Mouse (Mus musculus): ENCODE measurements at regions not wholly inside any gene's neighbourhood (a gene's known extent, or its start where the extent isn't known, plus 50 kb on each side); places are given as distances from the start of the nearest gene placed in this dataset.
A peak's percentile ranks its signal among the peaks of the same experiment; 100 is the strongest.
"Not testable (repeated sequence)": the region's sequence is repeated elsewhere in the genome, so short reads cannot be mapped to it uniquely, and the experiment has no call there.

DNA sequence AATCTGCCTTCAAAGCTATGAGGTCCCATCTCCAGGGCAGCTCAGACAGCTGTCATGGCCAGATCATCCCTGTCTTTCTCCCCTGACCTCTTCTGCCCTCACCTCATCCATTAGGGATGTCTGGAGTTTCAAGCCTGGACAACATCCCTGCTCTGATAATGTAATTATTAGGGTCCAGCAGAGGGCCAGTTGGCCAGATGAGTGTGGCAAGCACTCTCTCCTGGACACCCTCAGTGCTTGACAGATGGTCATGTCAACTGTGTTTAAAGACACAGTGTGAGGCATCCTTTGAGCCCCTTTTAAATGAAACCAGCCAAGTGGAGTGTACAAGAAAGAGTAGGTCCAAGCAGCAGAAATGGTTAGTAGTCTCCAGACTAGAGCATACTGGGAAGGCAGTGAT, 95.9 kb upstream of the Ttc29 start:
- no peak overlapping the region for H3K27ac ChIP-seq
- H3K4me3 ChIP-seq, result no peak overlapping the region
- H3K9ac ChIP-seq, result no peak overlapping the region
- H3K4me1 ChIP-seq, result peaks cover 13% of the 10 kb centered on the region
- H3K9me3 ChIP-seq, result no peaks in the 10 kb centered on the region
- ATAC-seq (ENCODE audit: insufficient number of reproducible peaks, insufficient read depth, low FRiP score, low TSS enrichment, low read depth), result no peak
- no peaks in the 10 kb centered on the region for H3K27me3 ChIP-seq
- no peaks in the 10 kb centered on the region for H3K36me3 ChIP-seq
- no peak overlapping the region for H3K4me2 ChIP-seq

DNA sequence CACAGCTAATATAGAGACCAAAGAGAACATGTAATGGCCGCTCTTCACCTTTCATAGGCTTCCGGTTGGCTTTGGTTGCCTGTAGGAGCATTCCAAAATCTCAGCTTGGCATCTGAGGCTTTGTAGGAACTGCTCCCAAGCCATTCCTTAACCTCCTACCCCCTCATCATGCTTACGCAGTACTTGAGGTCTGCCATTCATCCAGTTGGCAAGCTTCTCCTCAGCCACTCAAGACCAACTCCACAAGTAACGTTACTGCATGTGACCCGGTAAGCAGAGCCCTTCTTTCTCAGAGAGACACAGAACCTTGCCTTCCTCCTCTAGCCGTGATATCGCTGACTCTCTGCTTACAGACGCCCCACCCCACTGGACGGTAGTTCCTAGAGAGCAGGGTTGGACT, 94.6 kb upstream of the Ttc29 start:
- Histone ChIP-seq H3K9ac (no peak overlapping the region), H3K36me3 (no peaks in the 10 kb centered on the region), H3K27ac (no peak overlapping the region), H3K4me3 (no peak overlapping the region), H3K4me2 (no peak overlapping the region), H3K9me3 (no peaks in the 10 kb centered on the region), H3K4me1 (peaks cover 6% of the 10 kb centered on the region), H3K27me3 (no peaks in the 10 kb centered on the region)
- ATAC-seq (ENCODE audit: insufficient number of reproducible peaks, insufficient read depth, low FRiP score, low TSS enrichment, low read depth), result no peak
- WGBS, result 92% methylated on average over 9 of the region's 9 CpGs

DNA sequence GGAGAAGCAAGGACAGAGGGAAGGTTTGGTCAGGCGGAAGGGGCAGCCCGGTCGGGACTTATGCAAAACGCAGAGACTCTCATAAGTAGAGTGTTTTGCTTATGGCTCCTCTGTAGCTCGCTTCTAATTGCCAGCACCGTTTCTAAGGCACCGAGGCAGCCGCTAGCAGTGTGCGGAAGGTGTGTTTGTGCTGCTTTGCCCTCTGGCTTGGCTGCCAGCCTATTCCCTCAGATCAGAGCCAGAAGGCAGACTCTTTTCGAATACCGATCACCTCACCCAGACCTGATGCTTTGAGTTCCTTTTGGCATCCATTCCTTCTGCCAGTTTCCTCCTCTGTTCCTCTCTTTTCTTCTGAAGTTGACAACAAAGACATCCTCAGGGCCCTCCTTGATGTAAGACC, 93.4 kb upstream of the Ttc29 start:
- peaks cover 6% of the 10 kb centered on the region for H3K4me1 ChIP-seq
- H3K9ac ChIP-seq, result no peak overlapping the region
- H3K4me2 ChIP-seq, result no peak overlapping the region
- H3K27ac ChIP-seq, result no peak overlapping the region
- no peaks in the 10 kb centered on the region for H3K9me3 ChIP-seq
- no peak overlapping the region for H3K4me3 ChIP-seq
- ATAC-seq (ENCODE audit: insufficient number of reproducible peaks, insufficient read depth, low FRiP score, low TSS enrichment, low read depth), result no peak
- no peaks in the 10 kb centered on the region for H3K36me3 ChIP-seq
- no peaks in the 10 kb centered on the region for H3K27me3 ChIP-seq
- WGBS, result 60% methylated on average over 11 of the region's 11 CpGs

DNA sequence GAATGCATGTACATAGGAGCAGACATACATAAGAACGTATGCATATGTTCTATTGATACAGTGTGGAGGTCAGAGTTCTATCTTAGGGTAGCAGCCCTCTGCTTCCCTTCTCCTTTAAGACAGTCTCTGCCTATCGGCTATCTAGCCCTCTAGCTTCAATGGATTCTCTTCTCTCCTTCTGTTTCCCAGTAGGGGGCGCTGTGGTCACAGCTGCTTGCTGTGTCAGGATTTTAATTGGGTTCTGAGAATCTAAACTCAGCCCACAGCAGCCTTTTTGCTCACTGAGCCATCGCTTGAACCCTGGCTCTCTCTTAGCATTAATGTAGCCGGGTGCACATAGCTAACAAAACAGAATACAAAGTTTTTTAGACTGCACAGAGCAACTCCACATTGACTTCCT, 88.8 kb upstream of the Ttc29 start:
- Histone ChIP-seq H3K4me3 (no peak overlapping the region), H3K27me3 (no peaks in the 10 kb centered on the region), H3K36me3 (no peaks in the 10 kb centered on the region), H3K27ac (no peak overlapping the region), H3K9ac (no peak overlapping the region), H3K4me2 (no peak overlapping the region), H3K4me1 (peaks cover 6% of the 10 kb centered on the region), H3K9me3 (no peaks in the 10 kb centered on the region)
- no peak for ATAC-seq (ENCODE audit: insufficient number of reproducible peaks, insufficient read depth, low FRiP score, low TSS enrichment, low read depth)
- WGBS, result 53% methylated on average over 5 of the region's 5 CpGs

DNA sequence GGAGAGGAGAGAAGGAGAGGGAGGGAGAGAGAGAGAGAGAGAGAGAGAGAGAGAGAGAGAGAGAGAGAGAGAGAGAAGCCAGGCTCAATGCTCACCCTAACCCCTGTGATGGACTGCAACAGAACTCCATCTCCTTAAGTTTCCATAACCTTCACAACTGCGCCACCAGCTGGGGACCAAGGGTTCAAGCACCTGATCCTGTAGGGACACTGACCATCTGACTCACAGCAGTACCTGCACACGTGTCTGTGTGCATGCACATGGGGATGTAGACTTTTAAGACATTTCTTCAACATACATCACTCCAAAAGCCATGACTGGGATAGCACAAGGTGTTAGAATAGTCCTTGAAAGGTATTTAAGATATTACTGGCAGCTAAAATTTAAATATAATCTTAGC, 85.2 kb upstream of the Ttc29 start:
- WGBS, result 20% methylated on average over 2 of the region's 2 CpGs
- no peaks in the 10 kb centered on the region for H3K4me1 ChIP-seq
- H3K9ac ChIP-seq, result no peak overlapping the region
- no peak overlapping the region for H3K4me3 ChIP-seq
- H3K27ac ChIP-seq, result peak overlapping the region; percentile 44; the same call in 1 of the 2 replicates
- no peaks in the 10 kb centered on the region for H3K36me3 ChIP-seq
- H3K9me3 ChIP-seq, result no peaks in the 10 kb centered on the region
- no peaks in the 10 kb centered on the region for H3K27me3 ChIP-seq
- no peak overlapping the region for H3K4me2 ChIP-seq
- no peak for ATAC-seq (ENCODE audit: insufficient number of reproducible peaks, insufficient read depth, low FRiP score, low TSS enrichment, low read depth)

DNA sequence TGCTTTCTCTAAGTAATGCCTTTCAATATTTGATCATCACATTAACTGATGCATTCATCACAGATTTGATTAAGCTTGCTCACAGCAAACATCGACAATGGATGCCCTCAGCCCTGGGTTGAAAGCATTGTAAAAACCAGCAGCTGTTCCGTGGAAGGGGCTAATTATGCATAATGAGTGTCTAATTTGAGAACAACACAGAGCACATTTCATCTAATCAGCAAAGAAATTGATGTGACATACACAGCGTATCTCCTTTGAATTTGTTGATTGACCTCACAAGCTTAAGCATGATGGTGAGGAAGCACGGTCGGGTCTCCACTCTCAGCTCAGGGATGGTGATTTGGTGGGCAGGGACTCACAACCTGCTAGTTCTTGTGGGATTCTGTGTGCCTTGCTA, 84.0 kb upstream of the Ttc29 start:
- no peak overlapping the region for H3K27ac ChIP-seq
- no peaks in the 10 kb centered on the region for H3K9me3 ChIP-seq
- H3K4me3 ChIP-seq, result no peak overlapping the region
- H3K9ac ChIP-seq, result no peak overlapping the region
- H3K27me3 ChIP-seq, result no peaks in the 10 kb centered on the region
- no peaks in the 10 kb centered on the region for H3K36me3 ChIP-seq
- 46% methylated on average over 5 of the region's 5 CpGs for WGBS
- H3K4me2 ChIP-seq, result no peak overlapping the region
- ATAC-seq (ENCODE audit: insufficient number of reproducible peaks, insufficient read depth, low FRiP score, low TSS enrichment, low read depth), result no peak
- H3K4me1 ChIP-seq, result no peaks in the 10 kb centered on the region

DNA sequence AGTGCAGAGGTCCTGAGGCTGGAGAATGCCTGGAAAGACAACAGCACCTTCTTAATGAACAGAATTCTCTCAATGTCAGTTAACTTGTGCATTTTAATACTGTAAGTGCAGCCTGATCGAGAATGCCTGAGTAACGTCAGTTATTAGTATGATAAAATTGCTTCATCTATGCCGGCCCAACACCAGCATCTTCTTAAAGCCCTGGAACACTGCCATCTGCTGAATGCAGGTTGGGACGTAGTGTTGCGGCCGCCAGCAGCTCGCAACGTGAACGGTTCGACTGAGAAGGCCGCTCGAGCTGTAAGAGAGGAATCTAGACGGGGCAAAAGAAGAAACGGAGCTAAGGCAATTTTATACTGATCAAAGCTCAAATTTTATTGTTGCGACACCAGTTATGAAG, 73.6 kb upstream of the Ttc29 start:
- H3K9me3 ChIP-seq; H3K9ac ChIP-seq; ATAC-seq (ENCODE audit: insufficient number of reproducible peaks, insufficient read depth, low FRiP score, low TSS enrichment, low read depth); H3K4me1 ChIP-seq; H3K4me3 ChIP-seq; H3K36me3 ChIP-seq; H3K27ac ChIP-seq; H3K27me3 ChIP-seq: not testable (repeated sequence)
- 44% methylated on average over 14 of the region's 15 CpGs for WGBS
- peak overlapping the region; percentile 30 for H3K4me2 ChIP-seq

DNA sequence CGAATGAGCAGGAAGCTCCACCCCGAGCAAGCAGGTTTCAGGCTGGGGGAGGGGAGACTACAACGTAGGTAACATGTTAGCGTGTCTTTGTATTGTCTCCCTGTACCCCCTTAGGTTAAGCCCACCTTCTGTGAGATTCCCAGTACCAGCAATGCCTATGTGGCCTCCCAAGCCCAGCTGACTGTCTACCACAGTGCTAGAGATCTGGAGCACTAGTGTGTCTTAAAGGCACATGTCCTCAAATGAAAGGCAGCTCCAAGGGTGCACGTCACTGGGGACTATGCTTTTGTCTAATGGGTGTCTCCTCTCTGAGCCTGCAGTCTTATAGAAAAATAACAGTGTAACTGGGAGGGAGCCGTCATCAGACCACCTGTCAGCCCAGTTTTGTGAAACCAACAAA, 65.9 kb upstream of the Ttc29 start:
- ATAC-seq (ENCODE audit: insufficient number of reproducible peaks, insufficient read depth, low FRiP score, low TSS enrichment, low read depth), result no peak
- no peak overlapping the region for H3K4me2 ChIP-seq
- H3K27ac ChIP-seq, result no peak overlapping the region
- WGBS, result 78% methylated on average over 6 of the region's 6 CpGs
- no peaks in the 10 kb centered on the region for H3K27me3 ChIP-seq
- H3K36me3 ChIP-seq, result no peaks in the 10 kb centered on the region
- no peak overlapping the region for H3K9ac ChIP-seq
- no peaks in the 10 kb centered on the region for H3K4me1 ChIP-seq
- no peak overlapping the region for H3K4me3 ChIP-seq
- no peaks in the 10 kb centered on the region for H3K9me3 ChIP-seq

DNA sequence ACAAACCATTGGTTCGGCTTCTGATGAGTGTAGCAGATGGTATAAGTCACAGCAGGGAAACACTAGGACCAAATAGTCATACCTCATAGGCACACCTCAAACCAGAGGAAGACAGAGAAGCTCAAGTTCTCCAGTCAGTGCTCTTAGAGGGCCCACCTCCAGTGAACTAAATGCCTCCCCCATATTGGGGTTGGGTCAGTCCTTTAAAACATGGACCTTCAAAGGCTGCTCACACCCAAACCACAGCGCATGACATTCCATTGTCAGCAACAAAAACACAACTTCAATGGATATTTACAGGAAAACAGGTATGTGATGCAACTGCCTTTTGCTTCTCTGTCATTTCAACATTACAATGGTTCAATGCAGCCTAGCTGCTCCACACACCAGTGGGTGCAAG, 65.1 kb upstream of the Ttc29 start:
- WGBS, result 92% methylated on average over 2 of the region's 2 CpGs
- no peak overlapping the region for H3K4me2 ChIP-seq
- H3K27ac ChIP-seq, result no peak overlapping the region
- H3K9ac ChIP-seq, result no peak overlapping the region
- no peaks in the 10 kb centered on the region for H3K9me3 ChIP-seq
- H3K4me3 ChIP-seq, result no peak overlapping the region
- no peaks in the 10 kb centered on the region for H3K4me1 ChIP-seq
- H3K27me3 ChIP-seq, result no peaks in the 10 kb centered on the region
- no peaks in the 10 kb centered on the region for H3K36me3 ChIP-seq
- ATAC-seq (ENCODE audit: insufficient number of reproducible peaks, insufficient read depth, low FRiP score, low TSS enrichment, low read depth), result no peak

DNA sequence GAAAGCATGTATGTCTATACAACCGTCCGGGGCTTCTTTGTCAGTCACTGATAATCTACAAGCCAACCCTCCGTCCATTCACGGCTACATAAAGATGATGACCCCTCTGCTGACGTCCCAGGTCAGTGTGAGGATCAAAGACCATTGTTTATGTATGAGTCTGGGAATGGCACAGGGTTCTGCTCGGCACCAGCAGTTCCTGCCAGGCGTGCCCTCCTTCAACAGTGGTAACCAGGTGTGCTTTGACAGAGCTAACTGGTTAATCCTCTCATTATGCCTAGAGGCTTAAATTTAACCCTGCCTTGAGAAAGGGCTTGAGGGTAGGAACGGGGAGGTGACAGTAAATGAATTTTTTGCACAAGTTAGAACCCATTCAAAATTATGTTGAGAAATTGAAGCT, 58.2 kb upstream of the Ttc29 start:
- Histone ChIP-seq H3K9ac (no peak overlapping the region), H3K9me3 (no peaks in the 10 kb centered on the region), H3K36me3 (no peaks in the 10 kb centered on the region), H3K27ac (no peak overlapping the region), H3K4me3 (no peak overlapping the region), H3K4me2 (no peak overlapping the region), H3K4me1 (no peaks in the 10 kb centered on the region), H3K27me3 (no peaks in the 10 kb centered on the region)
- 38% methylated on average over 8 of the region's 8 CpGs for WGBS
- ATAC-seq (ENCODE audit: insufficient number of reproducible peaks, insufficient read depth, low FRiP score, low TSS enrichment, low read depth), result no peak

DNA sequence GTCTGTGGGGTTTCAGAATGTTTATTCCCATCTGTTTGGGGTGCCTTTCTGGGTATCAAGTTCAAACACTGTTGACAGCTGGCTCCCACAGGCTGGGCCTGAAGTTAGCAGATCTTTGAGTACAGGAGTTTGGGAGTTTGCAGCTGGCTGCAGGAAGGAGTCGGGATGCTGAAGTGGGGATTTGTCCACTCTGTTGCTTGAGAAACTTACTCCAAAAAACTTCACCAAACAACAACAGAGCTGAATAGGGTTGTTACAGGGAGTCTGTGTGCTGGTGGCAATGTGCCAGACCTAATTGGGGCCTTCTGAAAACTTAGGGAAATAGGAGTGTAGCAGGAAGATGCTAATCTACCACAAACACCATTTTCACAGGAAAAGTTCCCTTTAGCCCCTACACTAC, 51.1 kb upstream of the Ttc29 start:
- Histone ChIP-seq H3K9me3 (no peaks in the 10 kb centered on the region), H3K27ac (no peak overlapping the region)

DNA sequence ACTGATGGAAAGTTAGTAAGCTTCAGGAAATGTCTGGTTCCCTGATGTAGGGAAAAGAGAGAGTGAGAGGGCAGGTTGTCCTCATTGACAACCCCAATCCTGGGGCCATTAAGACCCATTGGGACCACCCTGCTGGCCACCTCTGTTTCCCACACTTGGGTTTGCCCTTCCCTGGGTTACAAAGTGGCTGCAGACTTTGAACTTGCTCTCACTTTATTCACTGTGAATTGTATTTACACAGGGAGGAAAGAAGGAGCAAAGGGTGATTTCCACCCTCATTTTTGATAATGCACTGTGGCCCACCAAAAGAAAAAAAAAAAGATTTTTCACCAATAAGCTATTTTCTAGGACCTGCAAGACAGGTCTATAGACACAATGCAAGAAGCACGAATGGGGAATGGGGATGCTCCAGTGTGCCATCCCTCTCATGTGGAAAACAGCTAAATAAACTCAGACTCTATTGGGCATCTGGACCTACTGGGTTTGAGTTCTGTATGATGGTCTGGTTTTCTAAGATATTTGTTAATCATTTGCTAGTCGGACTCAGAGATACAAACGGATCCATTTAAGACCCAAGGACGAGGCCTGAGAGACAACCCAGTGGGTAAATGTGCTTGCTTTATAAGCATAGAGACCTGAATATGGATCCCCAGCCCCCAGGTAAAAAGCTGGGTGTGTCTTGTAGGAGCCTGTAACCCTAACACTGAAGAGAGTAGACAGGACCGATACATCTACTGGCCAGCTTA, 50.2 kb upstream of the Ttc29 start:
- Histone ChIP-seq H3K9me3 (no peaks in the 10 kb centered on the region), H3K27me3 (no peaks in the 10 kb centered on the region), H3K4me1 (peaks cover 8% of the 10 kb centered on the region), H3K27ac (no peak overlapping the region), H3K4me3 (no peak overlapping the region), H3K4me2 (no peak overlapping the region), H3K36me3 (no peaks in the 10 kb centered on the region), H3K9ac (no peak overlapping the region)
- WGBS, result 89% methylated on average over 5 of the region's 5 CpGs
- ATAC-seq (ENCODE audit: insufficient number of reproducible peaks, insufficient read depth, low FRiP score, low TSS enrichment, low read depth), result no peak

More for the DNA sequence above, 51.1 kb upstream of the Ttc29 start:
- H3K4me3 ChIP-seq, result no peak overlapping the region
- no peak overlapping the region for H3K9ac ChIP-seq
- WGBS, result 38% methylated on average over 1 of the region's 1 CpGs
- H3K27me3 ChIP-seq, result no peaks in the 10 kb centered on the region
- H3K4me2 ChIP-seq, result no peak overlapping the region
- H3K4me1 ChIP-seq, result peaks cover 8% of the 10 kb centered on the region
- no peak for ATAC-seq (ENCODE audit: insufficient number of reproducible peaks, insufficient read depth, low FRiP score, low TSS enrichment, low read depth)
- no peaks in the 10 kb centered on the region for H3K36me3 ChIP-seq

Measured in embryonic facial prominence, embryonic 13.5 days (tissue).